Mouse (Mus musculus) pancreas, adult 10 weeks (tissue): ENCODE data around the gene Ccdc40. TPM values are rescaled to one million over a fixed set of nuclear protein-coding genes. Genes with fewer than 3 reads are reported as not detected.

Experiments
- polyA plus RNA-seq: library from polyadenylated mRNA; stranded (reverse); fragments of 350-450 nt; fragmentation: Illumina TruSeq; extraction: RNeasy Lipid Tissue Mini Kit (QIAGEN cat#74804); gene quantifications from one replicate; pipeline ENCODE4 v1.2.3, GENCODE M21; 2015; ENCODE audit warnings: low read depth, low replicate concordance; ENCODE audit not compliant: insufficient read depth

Ccdc40 gene
- not detected for polyA plus RNA-seq

GRCm38 (mm10) chr11:119228091-119228781 lies at the start of gene Ccdc40, which contains the start of gene Tbc1d16:
Gene Ccdc40, plus strand, starts transcription at chr11:119228572.
Gene Tbc1d16, minus strand, starts transcription at chr11:119228499.

GRCm38 (mm10) chr11:119267768-119268556 lies 39.6 kb downstream of the Ccdc40 start, which contains the start of gene Gaa:
Gene Gaa, plus strand, starts transcription at chr11:119267887.

GRCm38 (mm10) chr11:119299391-119300245 lies 71.2 kb downstream of the Ccdc40 start, which contains the start of gene Eif4a3:
Gene Eif4a3, minus strand, starts transcription at chr11:119300089.

GRCm38 (mm10) chr11:119307658-119307867 lies 79.2 kb downstream of the Ccdc40 start, which contains the start of gene Card14:
Gene Card14, plus strand, starts transcription at chr11:119307768.

Other genes starting within 250 kb of the Ccdc40 start
- gene Enpp7, start 240.4 kb upstream of the Ccdc40 start, polyA plus RNA-seq: not detected
- gene Cbx2, start 205.6 kb upstream of the Ccdc40 start, polyA plus RNA-seq: 1.0 TPM
- 0.59 TPM for gene Cbx8, start 187.6 kb upstream of the Ccdc40 start, polyA plus RNA-seq
- 2.3 TPM for gene Cbx4, start 142.4 kb upstream of the Ccdc40 start, polyA plus RNA-seq
- 5.1 TPM for gene Tbc1d16, start 73 bp upstream of the Ccdc40 start, polyA plus RNA-seq
- gene Gaa, start 39.3 kb downstream of the Ccdc40 start, polyA plus RNA-seq: 16.5 TPM
- gene Eif4a3, start 71.5 kb downstream of the Ccdc40 start, polyA plus RNA-seq: 29.3 TPM
- not detected for gene Card14, start 79.2 kb downstream of the Ccdc40 start, polyA plus RNA-seq
- gene Sgsh, start 127.0 kb downstream of the Ccdc40 start, polyA plus RNA-seq: 2.6 TPM
- gene Slc26a11, start 127.0 kb downstream of the Ccdc40 start, polyA plus RNA-seq: 1.8 TPM
- 14.9 TPM for gene Rnf213, start 164.5 kb downstream of the Ccdc40 start, polyA plus RNA-seq